Mouse (Mus musculus): ENCODE measurements at regions not wholly inside any gene's neighbourhood (a gene's known extent, or its start where the extent isn't known, plus 50 kb on each side); places are given as distances from the start of the nearest gene placed in this dataset.

GRCm38 (mm10) chr1:186379938-186380847 lies 263.1 kb upstream of the Lyplal1 start:
- WGBS, result 87% methylated on average over 10 of the region's 10 CpGs
- no peak for DNase-seq
- TF ChIP-seq CTCF (IDR thresholded peaks at IDR 0.05; ENCODE audit: low read depth), result no peak
- Histone ChIP-seq H3K27me3 (ENCODE audit: insufficient read depth, low read length) (no peaks in the 10 kb centered on the region), H3K4me2 (ENCODE audit: low read depth) (no peak overlapping the region), H3K36me3 (ENCODE audit: insufficient read depth) (no peaks in the 10 kb centered on the region), H3K9ac (no peak overlapping the region), H3K4me1 (ENCODE audit: insufficient read depth) (no peaks in the 10 kb centered on the region), H3K4me3 (ENCODE audit: low read depth, low read length) (no peak overlapping the region), H3K27ac (ENCODE audit: low read depth, low read length) (no peak overlapping the region), H3K9me3 (ENCODE audit: low read length) (no peaks in the 10 kb centered on the region)
- no peak for ATAC-seq

GRCm38 (mm10) chr1:186376906-186377623 lies 260.0 kb upstream of the Lyplal1 start:
- 97% methylated on average over 9 of the region's 9 CpGs for WGBS
- Histone ChIP-seq H3K9ac (no peak overlapping the region), H3K4me1 (ENCODE audit: insufficient read depth) (no peaks in the 10 kb centered on the region), H3K27ac (ENCODE audit: low read depth, low read length) (no peak overlapping the region), H3K4me3 (ENCODE audit: low read depth, low read length) (no peak overlapping the region), H3K27me3 (ENCODE audit: insufficient read depth, low read length) (no peaks in the 10 kb centered on the region), H3K9me3 (ENCODE audit: low read length) (no peaks in the 10 kb centered on the region), H3K4me2 (ENCODE audit: low read depth) (no peak overlapping the region), H3K36me3 (ENCODE audit: insufficient read depth) (no peaks in the 10 kb centered on the region)
- TF ChIP-seq CTCF (IDR thresholded peaks at IDR 0.05; ENCODE audit: low read depth), result no peak
- ATAC-seq (no peak), DNase-seq (no peak)

- no peaks in the 10 kb centered on the region for H3K27me3 ChIP-seq (ENCODE audit: insufficient read depth, low read length)
- 90% methylated on average over 9 of the region's 9 CpGs for WGBS
- DNase-seq (no peak), ATAC-seq (no peak)
- H3K9ac ChIP-seq, result no peak overlapping the region
- no peaks in the 10 kb centered on the region for H3K4me1 ChIP-seq (ENCODE audit: insufficient read depth)
- TF ChIP-seq CTCF (IDR thresholded peaks at IDR 0.05; ENCODE audit: low read depth), result no peak
- H3K36me3 ChIP-seq (ENCODE audit: insufficient read depth), result no peaks in the 10 kb centered on the region
- H3K4me2 ChIP-seq (ENCODE audit: low read depth), result no peak overlapping the region
- H3K4me3 ChIP-seq (ENCODE audit: low read depth, low read length), result no peak overlapping the region
- no peaks in the 10 kb centered on the region for H3K9me3 ChIP-seq (ENCODE audit: low read length)
- H3K27ac ChIP-seq (ENCODE audit: low read depth, low read length), result no peak overlapping the region
Measured at GRCm38 (mm10) chr1:186374009-186374649, 257.0 kb upstream of the Lyplal1 start.

DNA sequence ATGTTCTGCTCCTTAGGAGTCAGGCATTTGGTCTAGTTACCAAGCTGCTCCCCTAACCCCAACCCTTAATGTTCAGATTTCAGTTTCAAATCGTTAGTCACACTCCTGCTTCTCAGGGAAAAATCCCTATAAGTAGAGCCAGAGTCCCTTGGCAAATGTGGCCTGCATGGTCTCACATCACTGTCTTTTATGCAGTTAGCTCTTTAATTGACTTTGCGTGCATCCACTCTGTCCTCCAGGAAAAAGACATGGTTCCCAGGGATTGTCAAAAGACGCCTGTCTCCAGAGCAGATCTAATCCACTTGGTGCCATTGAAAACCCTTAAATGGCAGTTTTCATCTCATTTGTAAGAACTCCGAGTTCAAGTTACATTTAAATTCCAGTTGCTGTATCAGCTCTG lies 256.3 kb upstream of the Lyplal1 start:
- Histone ChIP-seq H3K27me3 (ENCODE audit: insufficient read depth, low read length) (no peaks in the 10 kb centered on the region), H3K9me3 (ENCODE audit: low read length) (no peaks in the 10 kb centered on the region), H3K4me2 (ENCODE audit: low read depth) (no peak overlapping the region), H3K9ac (no peak overlapping the region), H3K36me3 (ENCODE audit: insufficient read depth) (no peaks in the 10 kb centered on the region), H3K4me3 (ENCODE audit: low read depth, low read length) (no peak overlapping the region), H3K27ac (ENCODE audit: low read depth, low read length) (no peak overlapping the region), H3K4me1 (ENCODE audit: insufficient read depth) (no peaks in the 10 kb centered on the region)
- WGBS, result 32% methylated on average over 4 of the region's 4 CpGs
- no peak for ATAC-seq
- TF ChIP-seq CTCF (IDR thresholded peaks at IDR 0.05; ENCODE audit: low read depth), result no peak
- no peak for DNase-seq

GRCm38 (mm10) chr1:186372770-186373353 lies 255.8 kb upstream of the Lyplal1 start:
- H3K27ac ChIP-seq (ENCODE audit: low read depth, low read length), result no peak overlapping the region
- TF ChIP-seq CTCF (IDR thresholded peaks at IDR 0.05; ENCODE audit: low read depth), result no peak
- H3K36me3 ChIP-seq (ENCODE audit: insufficient read depth), result no peaks in the 10 kb centered on the region
- DNase-seq, result no peak
- no peaks in the 10 kb centered on the region for H3K27me3 ChIP-seq (ENCODE audit: insufficient read depth, low read length)
- H3K4me3 ChIP-seq (ENCODE audit: low read depth, low read length), result no peak overlapping the region
- no peak overlapping the region for H3K9ac ChIP-seq
- no peaks in the 10 kb centered on the region for H3K4me1 ChIP-seq (ENCODE audit: insufficient read depth)
- no peaks in the 10 kb centered on the region for H3K9me3 ChIP-seq (ENCODE audit: low read length)
- H3K4me2 ChIP-seq (ENCODE audit: low read depth), result no peak overlapping the region
- 96% methylated on average over 2 of the region's 2 CpGs for WGBS
- no peak for ATAC-seq

DNA sequence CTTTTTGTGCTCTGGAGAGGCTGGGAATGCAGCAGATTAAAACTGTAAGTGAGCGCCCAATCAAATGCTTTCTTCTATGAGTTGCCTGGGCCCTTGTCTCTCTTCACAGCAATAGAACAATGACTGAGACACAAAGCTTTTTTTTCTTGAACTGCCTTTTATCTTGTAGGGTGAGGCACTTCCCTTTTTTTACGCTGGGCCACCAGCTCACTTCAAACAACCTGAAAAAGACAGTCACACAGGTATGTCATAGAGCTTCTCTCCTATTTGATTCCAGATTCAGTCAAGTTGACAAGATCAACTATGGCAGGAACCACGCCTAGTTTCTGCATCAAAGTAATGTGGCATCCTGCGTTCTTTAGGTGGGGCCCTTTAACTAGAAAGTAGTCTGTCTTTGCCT lies 246.2 kb upstream of the Lyplal1 start:
- TF ChIP-seq CTCF (IDR thresholded peaks at IDR 0.05; ENCODE audit: low read depth), result no peak
- no peaks in the 10 kb centered on the region for H3K4me1 ChIP-seq (ENCODE audit: insufficient read depth)
- no peaks in the 10 kb centered on the region for H3K27me3 ChIP-seq (ENCODE audit: insufficient read depth, low read length)
- ATAC-seq, result no peak
- H3K9ac ChIP-seq, result no peak overlapping the region
- 79% methylated on average over 4 of the region's 4 CpGs for WGBS
- H3K4me2 ChIP-seq (ENCODE audit: low read depth), result no peak overlapping the region
- no peaks in the 10 kb centered on the region for H3K9me3 ChIP-seq (ENCODE audit: low read length)
- H3K36me3 ChIP-seq (ENCODE audit: insufficient read depth), result no peaks in the 10 kb centered on the region
- no peak overlapping the region for H3K27ac ChIP-seq (ENCODE audit: low read depth, low read length)
- DNase-seq, result no peak
- no peak overlapping the region for H3K4me3 ChIP-seq (ENCODE audit: low read depth, low read length)
